Mouse (Mus musculus) adrenal gland, postnatal 4 days (tissue): Measurements from ENCODE around the gene Pfkfb3. TPM values are rescaled to one million over a fixed set of nuclear protein-coding genes. Genes with fewer than 3 reads are reported as not detected.

Source experiments
- DNase-seq, 2 experiments: peaks; one replicate each; pipeline ENCODE4 v3.0.0; 2021 to 2022; ENCODE audit warnings: low spot score in 2 of 2, mixed read lengths in 2 of 2
- total RNA-seq, 2 experiments: library from RNA; stranded (reverse); gene quantifications; 2 replicates each; pipeline ENCODE4 v1.2.3; 2021

Gene Pfkfb3
- total RNA-seq, 2 experiments from 2014 or later, result 37.2 to 38.1 TPM

- DNase-seq, result no peak
These were observed 117.5 kb downstream of the Pfkfb3 start for GRCm38 (mm10) chr2:11436353-11436752.

GRCm38 (mm10) chr2:11433353-11433752, 120.5 kb downstream of the Pfkfb3 start:
- no peak for DNase-seq

GRCm38 (mm10) chr2:11429538-11429937, 124.3 kb downstream of the Pfkfb3 start:
- DNase-seq, result peak; percentile 16 to 64

GRCm38 (mm10) chr2:11428621-11429020, 125.3 kb downstream of the Pfkfb3 start:
- no peak for DNase-seq

GRCm38 (mm10) chr2:11427596-11427995, 126.3 kb downstream of the Pfkfb3 start:
- no peak for DNase-seq

GRCm38 (mm10) chr2:11426379-11426778, 127.5 kb downstream of the Pfkfb3 start:
- DNase-seq, result no peak

- DNase-seq, result no peak
These were observed 128.3 kb downstream of the Pfkfb3 start for GRCm38 (mm10) chr2:11425421-11426131.

- DNase-seq, result no peak
These were observed 129.6 kb downstream of the Pfkfb3 start for GRCm38 (mm10) chr2:11424252-11424651.

- DNase-seq, result no peak
These were observed 130.5 kb downstream of the Pfkfb3 start for GRCm38 (mm10) chr2:11423421-11423820.

- DNase-seq, result no peak
These were observed 131.5 kb downstream of the Pfkfb3 start for GRCm38 (mm10) chr2:11422384-11422783.

Other genes starting within 250 kb of the Pfkfb3 start
- 100 to 1,000 TPM; 136 to 154 TPM for gene Rbm17, start 50.1 kb upstream of the Pfkfb3 start, total RNA-seq
- gene Gm17490, start 72.2 kb upstream of the Pfkfb3 start, total RNA-seq, result not detected
- gene Il2ra, start 88.7 kb upstream of the Pfkfb3 start, total RNA-seq, result under 1 TPM; 0.14 TPM
- 10 to 100 TPM; 12.1 to 17.7 TPM for gene Il15ra, start 151.2 kb upstream of the Pfkfb3 start, total RNA-seq
- gene Fbh1, start 223.5 kb upstream of the Pfkfb3 start, total RNA-seq, result 100 to 1,000 TPM; 103 to 109 TPM
- gene Ankrd16, start 223.8 kb upstream of the Pfkfb3 start, total RNA-seq, result 10 to 100 TPM; 91.5 to 94.8 TPM